Mouse (Mus musculus) MEL (cell line): ENCODE results near the gene Limch1. TPM values are rescaled to one million over a fixed set of nuclear protein-coding genes. Genes with fewer than 3 reads are reported as not detected.

Experiments
- DNase-seq: peaks from one replicate; pipeline ENCODE4 v3.0.0; 2011; ENCODE audit warnings: low read depth, low spot score
- H3K27ac ChIP-seq: 2 replicates; pipeline ENCODE4 v1.5.1; 2012; ENCODE audit warnings: low read depth, mild to moderate bottlenecking, control low read depth, low read length, moderate library complexity; ENCODE audit not compliant: control insufficient read depth
- H3K27me3 ChIP-seq, 2 experiments: fragments of 150-350 bp in 1 of 2; sonication (generic) in 1 of 2; 2 replicates each; pipeline ENCODE4 v1.6.1; 2012; ENCODE audit warnings: low read length in 2 of 2, mild to moderate bottlenecking in 2 of 2, improper control_type of control experiment in 1 of 2, moderate library complexity in 1 of 2; ENCODE audit not compliant: insufficient read depth in 2 of 2, control insufficient read depth in 1 of 2
- H3K36me3 ChIP-seq, 2 experiments: 2 replicates each; pipeline ENCODE4 v1.6.1; 2012 to 2014; ENCODE audit warnings: low read length in 2 of 2, improper control_type of control experiment in 1 of 2, inconsistent platforms in 1 of 2, mild to moderate bottlenecking in 1 of 2; ENCODE audit not compliant: insufficient read depth in 2 of 2, control insufficient read depth in 1 of 2
- H3K4me1 ChIP-seq, 2 experiments: fragments of 150-350 bp in 1 of 2; sonication (generic) in 1 of 2; 2 replicates each; pipeline ENCODE4 v1.6.1; 2012; ENCODE audit warnings: low read length in 2 of 2, improper control_type of control experiment in 1 of 2, mild to moderate bottlenecking in 1 of 2; ENCODE audit not compliant: insufficient read depth in 2 of 2, control insufficient read depth in 1 of 2
- H3K4me3 ChIP-seq, 2 experiments: fragments of 150-350 bp in 1 of 2; sonication (generic) in 1 of 2; 2 replicates each; pipeline ENCODE4 v1.5.1; 2012; ENCODE audit warnings: low read depth in 2 of 2, low read length in 2 of 2, mild to moderate bottlenecking in 2 of 2, moderate library complexity in 2 of 2, control low read depth in 1 of 2, improper control_type of control experiment in 1 of 2; ENCODE audit not compliant: control insufficient read depth in 1 of 2, insufficient read depth in 1 of 2
- H3K79me2 ChIP-seq: 2 replicates; pipeline ENCODE4 v1.6.1; 2012; ENCODE audit warnings: mild to moderate bottlenecking, low read length, moderate library complexity; ENCODE audit not compliant: control insufficient read depth, poor library complexity, insufficient read depth
- H3K9ac ChIP-seq: 2 replicates; pipeline ENCODE4 v1.6.1; 2012; ENCODE audit warnings: low read depth, mild to moderate bottlenecking, control low read depth, low read length, moderate library complexity; ENCODE audit not compliant: control insufficient read depth, poor library complexity, severe bottlenecking
- H3K9me3 ChIP-seq: fragments of 150-350 bp; sonication (generic); replicated peaks from 2 replicates; pipeline ENCODE4 v1.6.1; 2012; ENCODE audit warnings: mild to moderate bottlenecking, low read length, improper control_type of control experiment, moderate library complexity; ENCODE audit not compliant: insufficient read depth
- CHD1 ChIP-seq: IDR thresholded peaks from 2 replicates; pipeline ENCODE4 v1.6.1; 2012; ENCODE audit warnings: low read depth, mild to moderate bottlenecking, inconsistent platforms, low read length, improper control_type of control experiment
- E2F4 ChIP-seq: IDR thresholded peaks from 2 replicates; pipeline ENCODE4 v1.6.1; 2011; ENCODE audit warnings: low read depth, low read length, improper control_type of control experiment, borderline replicate concordance
- ELF1 ChIP-seq: IDR thresholded peaks from 2 replicates; pipeline ENCODE4 v1.6.1; 2014; ENCODE audit warnings: low read depth, mild to moderate bottlenecking, inconsistent platforms, low read length, improper control_type of control experiment, moderate library complexity
- GATA1 ChIP-seq: IDR thresholded peaks from 2 replicates; pipeline ENCODE4 v1.6.1; 2011; ENCODE audit warnings: low read depth, low read length, improper control_type of control experiment
- HCFC1 ChIP-seq: IDR thresholded peaks from 2 replicates; pipeline ENCODE4 v1.6.1; 2012; ENCODE audit warnings: low read depth, mild to moderate bottlenecking, inconsistent platforms, low read length, improper control_type of control experiment, moderate library complexity
- NELFE ChIP-seq: IDR thresholded peaks from 2 replicates; pipeline ENCODE4 v1.6.1; 2011; ENCODE audit warnings: low read depth, low read length, improper control_type of control experiment
- POLR2AphosphoS5 ChIP-seq: IDR thresholded peaks from 2 replicates; pipeline ENCODE4 v1.6.1; 2012; ENCODE audit warnings: low read depth, borderline replicate concordance, mild to moderate bottlenecking, inconsistent platforms, low read length, moderate library complexity, mixed read lengths
- SIN3A ChIP-seq: IDR thresholded peaks from 2 replicates; pipeline ENCODE4 v1.6.1; 2012; ENCODE audit warnings: low read length, improper control_type of control experiment, inconsistent platforms
- SMC3 ChIP-seq: IDR thresholded peaks from 2 replicates; pipeline ENCODE4 v1.6.1; 2011; ENCODE audit warnings: low read depth, low read length, improper control_type of control experiment
- TBP ChIP-seq: IDR thresholded peaks from 2 replicates; pipeline ENCODE4 v1.8.0; 2011; ENCODE audit warnings: low read depth, low read length, improper control_type of control experiment
- TCF12 ChIP-seq: IDR thresholded peaks from 2 replicates; pipeline ENCODE4 v1.6.1; 2014; ENCODE audit warnings: low read depth, mild to moderate bottlenecking, inconsistent platforms, low read length, improper control_type of control experiment, moderate library complexity
- UBTF ChIP-seq: IDR thresholded peaks from 2 replicates; pipeline ENCODE4 v1.6.1; 2012; ENCODE audit warnings: low read depth, mild to moderate bottlenecking, inconsistent platforms, low read length, improper control_type of control experiment, moderate library complexity, borderline replicate concordance; ENCODE audit not compliant: insufficient read depth
- USF1 ChIP-seq: IDR thresholded peaks from 2 replicates; pipeline ENCODE4 v1.6.1; 2014; ENCODE audit warnings: low read depth, mild to moderate bottlenecking, inconsistent platforms, low read length, improper control_type of control experiment, moderate library complexity
- USF2 ChIP-seq, 2 experiments: IDR thresholded peaks; 2 replicates each; pipeline ENCODE4 v1.6.1; 2011 to 2012; ENCODE audit warnings: improper control_type of control experiment in 2 of 2, low read length in 2 of 2, borderline replicate concordance in 1 of 2, inconsistent platforms in 1 of 2, low read depth in 1 of 2, mild to moderate bottlenecking in 1 of 2; ENCODE audit not compliant: insufficient read depth in 1 of 2
- ZC3H11A ChIP-seq: IDR thresholded peaks from 2 replicates; pipeline ENCODE4 v1.6.1; 2012; ENCODE audit warnings: low read depth, mild to moderate bottlenecking, inconsistent platforms, low read length, improper control_type of control experiment
- ZKSCAN1 ChIP-seq: IDR thresholded peaks from 2 replicates; pipeline ENCODE4 v1.6.1; 2012; ENCODE audit warnings: low read depth, mild to moderate bottlenecking, inconsistent platforms, low read length, improper control_type of control experiment, moderate library complexity
- ZNF384 ChIP-seq: IDR thresholded peaks from 2 replicates; pipeline ENCODE4 v1.6.1; 2012; ENCODE audit warnings: low read depth, mild to moderate bottlenecking, inconsistent platforms, low read length, improper control_type of control experiment
- polyA plus RNA-seq, 2 experiments: library from polyadenylated mRNA; stranded (reverse) in 1 of 2; unstranded in 1 of 2; fragments of >175 nt in 1 of 2; fragments of >200 nt in 1 of 2; gene quantifications; 2 replicates each; pipeline versions ENCODE4 v1.2.1 to v1.2.4; 2012; ENCODE audit warnings: low replicate concordance in 2 of 2, low read depth in 1 of 2; ENCODE audit not compliant: insufficient read length in 2 of 2, insufficient read depth in 1 of 2, missing spikeins in 1 of 2
- total RNA-seq: library from RNA; depleted of rRNA; stranded (reverse); fragments of 300-350 nt; gene quantifications from 2 replicates; pipeline ENCODE4 v1.2.3, GENCODE M21; 2012

Gene Limch1
- total and polyA plus RNA-seq, 3 experiments, result not detected

GRCm38 (mm10) chr5:66968925-66969711 lies 223.5 kb downstream of the Limch1 start (continued):
- TF ChIP-seq USF2 (IDR thresholded peaks at IDR 0.05; ENCODE audit: borderline replicate concordance in 1 of 2, insufficient read depth in 1 of 2, low read depth in 1 of 2, low read length in 2 of 2), result no peak
- TF ChIP-seq ZNF384, result no peak
- no peak for TF ChIP-seq HCFC1
- TF ChIP-seq, all 39 proteins: peak for 0

- Histone ChIP-seq H3K79me2 (no peaks in the 10 kb centered on the region), H3K4me1 (no peaks in the 10 kb centered on the region), H3K9ac (no peak overlapping the region), H3K27me3 (no peaks in the 10 kb centered on the region), H3K36me3 (no peaks in the 10 kb centered on the region), H3K27ac (no peak overlapping the region), H3K4me3 (no peak overlapping the region), H3K9me3 (no peaks in the 10 kb centered on the region)
- no peak for DNase-seq
- no peak for TF ChIP-seq SIN3A
- TF ChIP-seq E2F4, result no peak
- no peak for TF ChIP-seq USF1
- TF ChIP-seq GATA1, result no peak
- no peak for TF ChIP-seq ELF1
- TF ChIP-seq TBP, result no peak
Measured at GRCm38 (mm10) chr5:66975621-66976020, 230.0 kb downstream of the Limch1 start.

GRCm38 (mm10) chr5:66979332-66980218 lies 233.9 kb downstream of the Limch1 start:
- no peak for TF ChIP-seq CHD1
- no peak for TF ChIP-seq SIN3A
- no peak for TF ChIP-seq HCFC1
- TF ChIP-seq ZC3H11A, result no peak
- no peak for TF ChIP-seq UBTF
- TF ChIP-seq ZNF384, result no peak
- TF ChIP-seq TBP, result no peak
- TF ChIP-seq ZKSCAN1, result no peak
- no peak for TF ChIP-seq USF1
- TF ChIP-seq NELFE, result no peak
- TF ChIP-seq POLR2AphosphoS5, result no peak
- no peak for TF ChIP-seq SMC3
- no peak for TF ChIP-seq TCF12
- no peaks in the 10 kb centered on the region for H3K79me2 ChIP-seq
- no peaks in the 10 kb centered on the region for H3K27me3 ChIP-seq
- H3K9ac ChIP-seq, result no peak overlapping the region
- no peaks in the 10 kb centered on the region for H3K36me3 ChIP-seq
- no peaks in the 10 kb centered on the region for H3K4me1 ChIP-seq
- no peaks in the 10 kb centered on the region for H3K9me3 ChIP-seq
- DNase-seq, result no peak
- no peak overlapping the region for H3K27ac ChIP-seq
- no peak overlapping the region for H3K4me3 ChIP-seq
